Mouse (Mus musculus) right cerebral cortex, adult 18-20 months (tissue): ENCODE measurements around the gene Cast.

ENCODE experiments used
- DNase-seq: peaks from one replicate; pipeline ENCODE4 v3.0.0; 2022; ENCODE audit warnings: mixed read lengths

Cast gene

DNA sequence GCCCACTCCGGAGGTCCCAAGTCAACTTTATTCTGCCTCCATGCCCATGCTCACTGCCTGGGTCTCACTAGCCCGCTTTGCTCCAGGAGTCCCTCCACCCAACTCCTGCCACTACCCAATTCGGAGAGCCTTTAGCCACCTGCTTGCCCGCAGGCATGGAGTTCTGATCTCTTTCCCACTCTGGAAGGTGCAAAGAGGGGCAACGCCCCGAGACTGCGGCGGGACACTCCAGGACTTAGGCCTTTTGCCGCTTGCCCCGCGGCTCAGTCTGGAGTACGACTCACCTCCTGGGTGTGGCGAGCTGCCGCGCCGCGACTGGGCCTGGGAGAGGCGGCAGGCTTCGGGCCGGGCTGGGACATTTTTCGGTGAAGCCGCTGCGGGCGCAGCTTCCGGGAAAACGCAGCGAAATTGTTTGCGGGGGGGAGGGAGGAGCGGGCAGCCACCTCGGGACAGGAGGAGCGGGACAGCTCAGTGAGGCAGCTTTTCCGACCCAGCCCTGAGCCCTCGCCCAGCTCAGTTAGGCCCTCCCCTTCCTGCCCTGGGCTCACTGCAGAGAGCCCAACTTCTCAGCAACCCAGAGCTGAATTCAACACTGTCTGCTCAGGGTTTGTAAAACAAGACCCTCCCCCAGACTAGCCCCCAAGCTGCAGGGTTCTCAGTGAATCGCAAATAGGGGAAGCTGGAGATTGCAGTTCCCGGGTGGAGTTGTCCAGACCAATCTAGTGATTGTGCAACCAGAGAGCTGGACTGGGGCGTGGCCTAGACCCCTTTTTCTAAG, at the start of gene Cast:
Gene Cast, minus strand, starts transcription at position 659 of the 778 bp plus-strand sequence.
- peak; percentile 1 for DNase-seq

DNA sequence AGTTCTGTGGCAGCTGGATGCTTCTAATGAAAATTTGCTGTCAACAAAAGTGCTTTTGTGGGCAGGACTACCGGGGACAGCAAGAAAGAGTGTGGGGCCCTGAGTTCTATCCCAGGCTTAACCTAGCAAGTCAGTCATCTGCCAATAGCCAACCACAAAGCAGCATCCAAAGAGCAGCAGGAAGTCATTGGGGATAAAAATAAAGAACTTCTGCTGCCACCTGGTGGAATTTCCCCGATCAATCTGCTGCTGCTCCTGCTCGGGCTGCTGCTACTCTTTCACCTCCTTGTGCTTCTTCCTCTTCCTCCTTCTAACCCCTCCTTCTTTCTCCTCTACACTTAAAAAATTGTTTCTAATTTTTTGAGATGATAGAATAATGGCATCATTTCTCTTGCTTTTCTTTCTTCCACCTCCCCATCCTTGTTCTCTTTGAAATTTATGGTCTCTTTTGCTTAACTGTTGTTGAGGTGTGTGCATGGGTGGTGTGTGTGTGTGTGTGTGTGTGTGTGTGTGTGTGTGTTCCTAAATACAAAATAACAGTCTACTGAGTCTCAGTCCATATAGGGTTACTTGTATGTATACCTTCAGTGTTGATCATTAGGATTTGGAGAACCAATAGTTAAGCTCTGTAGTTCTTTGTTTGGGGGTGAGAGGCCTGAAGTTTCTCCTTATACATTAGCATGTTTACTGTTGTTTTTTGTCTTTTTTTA, 45.9 kb upstream of the Cast start:
- peak; percentile 76 for DNase-seq

DNA sequence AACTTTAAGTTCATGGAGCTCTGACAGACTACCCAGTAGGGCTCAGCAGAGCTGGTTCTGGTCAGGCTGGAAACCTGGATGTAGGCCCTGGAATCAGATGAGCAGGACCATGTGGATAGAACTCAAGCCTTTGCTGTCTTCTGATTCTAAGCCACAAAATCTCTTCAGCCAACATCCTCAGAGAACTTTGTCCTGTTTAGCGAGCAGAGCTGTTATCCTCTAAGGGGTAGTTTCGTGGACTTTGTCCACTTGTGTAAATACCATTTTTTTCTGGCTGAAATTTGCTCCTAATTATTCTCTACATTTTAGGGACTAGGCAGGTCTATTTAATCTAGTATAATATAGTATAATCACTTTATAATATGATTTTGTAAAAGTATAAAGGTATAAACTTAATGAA, 42.2 kb upstream of the Cast start:
- no peak for DNase-seq

DNA sequence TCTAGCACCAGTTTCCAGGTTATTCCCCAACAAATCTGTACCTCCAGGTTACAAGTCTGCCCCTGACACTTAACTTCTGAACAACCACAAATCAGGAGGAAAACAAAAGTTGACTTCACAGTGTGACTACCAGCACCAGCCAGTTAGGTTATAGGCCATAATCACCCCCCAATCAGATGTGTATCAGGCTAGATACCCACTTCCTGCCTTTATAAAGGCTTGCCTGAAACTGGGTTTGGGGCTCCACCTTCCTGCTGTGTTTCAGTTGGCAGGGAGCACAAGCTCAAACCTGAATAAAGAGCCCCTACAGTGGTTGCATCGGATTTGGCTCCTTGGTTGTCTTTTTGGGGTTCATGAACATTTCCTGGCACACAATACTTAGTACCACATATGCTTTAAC, 37.3 kb upstream of the Cast start:
- DNase-seq, result no peak

DNA sequence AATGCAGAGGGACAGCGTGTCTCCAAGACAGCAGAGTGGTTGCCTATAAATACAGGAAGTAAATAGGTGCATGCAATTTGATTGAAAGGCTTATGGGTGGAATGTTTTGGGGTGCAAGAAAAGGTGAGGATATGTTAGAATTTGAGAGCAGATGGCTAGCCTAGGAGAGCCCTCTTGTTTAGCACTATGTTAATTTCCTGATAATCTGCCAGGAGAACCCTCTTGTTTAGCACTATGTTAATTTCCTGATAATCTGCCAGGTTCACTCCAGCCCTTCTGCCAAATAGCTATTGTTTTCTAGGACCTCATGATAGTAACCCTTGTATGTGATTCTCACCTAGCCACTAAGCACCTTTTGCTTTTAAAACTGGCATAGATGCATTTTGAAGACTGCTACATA, 25.9 kb upstream of the Cast start:
- no peak for DNase-seq

DNA sequence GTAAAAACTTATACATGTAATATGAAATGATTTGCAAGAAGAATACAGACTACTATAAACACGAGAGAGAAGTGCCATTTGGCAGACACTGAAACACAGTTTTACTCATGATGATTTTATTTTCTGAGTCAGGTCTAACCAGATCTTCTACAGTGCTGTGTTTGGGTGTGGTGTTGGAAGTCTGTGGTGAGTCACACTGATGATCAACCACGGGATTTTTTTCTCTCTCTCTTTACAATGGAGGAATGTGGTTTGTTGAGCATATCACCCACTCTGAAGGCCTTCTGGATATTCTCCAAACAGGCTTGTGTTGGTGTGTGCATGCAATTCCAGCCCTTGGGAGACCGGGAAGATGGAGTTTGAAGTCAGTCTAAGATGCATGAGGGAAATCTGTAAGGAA, 13.5 kb upstream of the Cast start:
- DNase-seq, result peak; percentile 7

DNA sequence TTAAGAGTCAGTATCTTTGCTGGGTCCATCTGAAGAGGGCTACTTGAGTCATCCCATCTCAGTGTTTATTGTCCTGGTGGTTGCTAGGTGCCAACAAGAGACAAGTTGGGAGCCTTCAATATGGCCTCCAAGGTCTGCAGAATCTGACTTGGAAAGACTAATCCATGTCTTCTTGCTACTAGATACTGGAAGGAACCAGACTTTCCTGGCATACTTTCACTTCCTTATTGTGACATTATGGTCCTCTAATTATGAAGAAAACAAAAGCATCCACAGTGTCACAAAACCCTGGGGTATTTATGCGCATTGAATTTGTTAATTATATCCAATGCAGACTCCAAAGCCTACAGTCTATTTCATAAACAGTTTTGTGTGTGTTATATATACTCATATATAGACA, 7.1 kb upstream of the Cast start:
- DNase-seq, result no peak

DNA sequence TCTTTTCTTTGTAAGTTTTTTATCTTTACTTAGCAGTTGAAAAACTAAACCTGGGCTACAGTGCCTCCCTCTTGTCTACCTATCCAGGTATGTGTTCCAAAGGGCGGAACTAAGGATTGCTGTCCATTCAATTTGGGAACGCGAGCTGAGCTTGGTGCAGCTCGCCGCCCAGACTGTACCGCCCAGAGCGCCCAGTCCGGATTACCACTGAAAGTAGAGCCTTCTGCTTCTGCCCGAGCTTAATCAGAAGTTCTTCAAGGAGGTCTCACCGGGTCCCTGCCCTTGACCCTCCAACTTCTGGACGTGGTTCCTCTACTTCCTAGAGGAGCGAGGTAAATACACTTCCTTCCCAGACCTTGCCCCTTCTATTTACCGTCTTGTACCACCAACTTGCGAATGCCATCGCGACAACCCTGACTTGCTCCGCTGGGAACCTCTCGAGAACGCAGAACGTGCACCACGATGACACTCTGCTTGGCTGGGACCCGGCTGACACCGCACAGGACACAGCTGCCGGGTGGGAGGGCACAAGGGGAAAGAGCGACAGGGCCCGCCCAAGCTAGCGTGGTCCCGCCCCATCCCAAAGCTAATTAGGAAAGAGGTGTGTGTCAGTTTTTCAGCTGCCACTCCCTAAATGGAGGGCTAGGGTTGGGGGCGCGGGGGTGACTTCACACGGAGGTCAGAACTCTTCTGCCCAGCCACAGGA, 1.0 kb downstream of the Cast start:
- DNase-seq, result peak; percentile 3

DNA sequence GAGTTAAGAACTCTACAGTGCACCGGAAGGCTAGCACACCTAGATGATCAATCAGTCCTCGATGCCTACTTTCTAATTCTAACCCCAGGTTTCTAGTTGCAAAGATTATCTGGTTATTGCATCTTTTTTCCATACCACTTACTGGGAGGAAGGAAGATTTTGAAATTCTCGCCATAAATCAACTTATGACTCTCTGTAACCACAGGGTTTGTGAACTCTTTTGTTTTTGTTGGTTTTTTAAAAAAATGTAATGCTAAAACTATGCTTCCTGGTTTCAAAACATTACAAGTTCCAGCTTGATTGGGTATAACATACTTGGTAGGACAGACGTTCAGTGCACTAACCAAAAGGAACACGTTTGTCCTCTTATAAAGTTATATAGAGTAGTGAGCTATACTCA, 1.7 kb downstream of the Cast start:
- DNase-seq, result no peak

DNA sequence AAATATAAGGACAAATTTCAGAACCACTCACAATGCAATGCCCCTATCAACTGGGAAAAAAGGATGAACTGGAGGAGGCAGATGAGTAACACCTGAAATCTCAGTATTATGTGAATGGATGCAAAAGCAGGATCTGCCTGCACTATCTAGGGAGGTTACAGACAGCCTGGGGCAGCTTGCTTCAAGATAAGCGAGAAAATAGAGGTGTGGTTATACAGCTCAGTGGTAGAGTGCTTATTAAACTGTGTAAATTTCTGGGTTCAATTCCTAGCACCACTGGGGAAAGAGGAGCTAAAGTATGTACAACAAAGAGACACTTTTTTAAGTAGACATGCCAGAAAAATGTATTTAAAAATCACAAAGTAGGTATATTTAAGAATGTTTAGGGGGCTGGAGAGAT, 14.2 kb downstream of the Cast start:
- DNase-seq, result no peak

DNA sequence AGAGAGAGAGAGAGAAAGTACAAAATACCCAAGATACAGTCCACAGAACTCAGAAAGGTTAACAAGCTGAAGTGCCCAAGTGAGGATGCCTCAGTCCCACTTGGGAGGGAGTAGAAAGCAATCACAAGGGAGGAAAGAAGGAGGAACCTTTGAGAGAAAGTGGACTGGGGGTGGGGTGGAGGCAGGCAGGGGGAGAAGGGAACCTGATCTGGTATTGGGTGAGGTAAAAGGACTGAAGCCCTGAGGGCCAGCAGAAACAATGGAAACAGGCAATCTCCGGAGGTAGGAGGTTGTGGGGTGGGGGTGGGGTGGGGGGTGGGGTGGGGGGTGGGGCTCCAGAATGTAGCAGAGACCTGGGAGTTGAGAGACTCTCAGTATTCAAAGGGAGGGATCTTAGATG, 20.9 kb downstream of the Cast start:
- no peak for DNase-seq

DNA sequence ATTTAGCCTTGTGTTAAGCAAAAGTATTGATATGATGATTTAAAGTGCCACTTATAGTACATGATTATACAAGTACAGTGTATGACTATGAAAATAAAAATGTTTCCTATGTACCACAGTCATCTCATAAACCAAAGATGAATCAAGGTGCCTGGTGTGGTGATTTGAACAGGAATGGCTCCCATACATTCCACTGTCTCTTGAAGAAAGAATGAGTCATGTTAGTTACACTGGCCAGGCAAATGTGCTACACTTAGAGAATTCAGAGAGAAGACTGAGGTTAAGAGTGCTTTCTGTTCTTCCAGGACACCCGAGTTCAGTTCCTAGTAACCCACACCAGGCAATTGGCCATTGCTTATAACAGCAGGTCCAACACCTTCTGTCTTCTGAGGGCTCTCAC, 36.5 kb downstream of the Cast start:
- DNase-seq, result no peak

- DNase-seq, result peak; percentile 81
Measured at GRCm38 (mm10) chr13:74770480-74770879, 38.1 kb downstream of the Cast start.

GRCm38 (mm10) chr13:74769871-74770270, 38.7 kb downstream of the Cast start:
- no peak for DNase-seq

- DNase-seq, result no peak
Measured at GRCm38 (mm10) chr13:74767186-74767585, 41.4 kb downstream of the Cast start.

DNA sequence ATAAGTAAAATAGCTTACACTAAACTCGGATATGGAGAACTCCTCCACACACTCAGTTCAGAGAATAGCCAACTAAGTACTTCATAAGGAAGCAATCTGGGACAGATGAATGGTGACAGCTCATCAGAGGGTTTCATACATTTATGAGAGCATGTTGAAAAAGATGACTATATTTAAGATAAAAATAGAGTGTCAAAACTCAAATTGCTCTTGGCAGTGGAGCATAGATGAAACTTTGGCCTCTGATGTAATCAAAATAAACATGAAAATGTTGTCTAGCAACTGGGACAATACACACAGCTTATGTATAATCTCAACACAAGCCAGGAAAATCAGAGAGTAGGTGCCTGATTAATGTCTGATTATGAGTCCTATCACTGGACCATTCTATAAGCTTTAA, 45.9 kb downstream of the Cast start:
- no peak for DNase-seq

DNA sequence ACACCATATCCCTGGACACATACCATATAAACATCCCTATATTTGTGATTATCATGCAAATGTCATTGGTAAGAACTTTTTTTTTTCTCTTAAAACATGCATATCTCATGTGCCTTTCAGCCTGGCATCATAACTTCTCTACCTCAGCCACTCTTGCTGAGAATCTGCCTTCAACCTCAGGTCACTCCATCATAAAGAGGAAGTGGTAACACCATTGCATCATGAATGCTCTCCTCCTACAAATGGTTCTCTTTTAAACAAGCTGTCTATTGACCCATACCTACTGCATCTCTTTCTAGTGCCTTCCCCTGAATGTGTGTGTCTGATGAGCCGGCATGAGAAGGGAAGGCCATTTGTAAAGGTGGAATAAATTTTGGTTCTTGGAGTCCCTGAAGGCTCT, 49.5 kb downstream of the Cast start:
- no peak for DNase-seq

DNA sequence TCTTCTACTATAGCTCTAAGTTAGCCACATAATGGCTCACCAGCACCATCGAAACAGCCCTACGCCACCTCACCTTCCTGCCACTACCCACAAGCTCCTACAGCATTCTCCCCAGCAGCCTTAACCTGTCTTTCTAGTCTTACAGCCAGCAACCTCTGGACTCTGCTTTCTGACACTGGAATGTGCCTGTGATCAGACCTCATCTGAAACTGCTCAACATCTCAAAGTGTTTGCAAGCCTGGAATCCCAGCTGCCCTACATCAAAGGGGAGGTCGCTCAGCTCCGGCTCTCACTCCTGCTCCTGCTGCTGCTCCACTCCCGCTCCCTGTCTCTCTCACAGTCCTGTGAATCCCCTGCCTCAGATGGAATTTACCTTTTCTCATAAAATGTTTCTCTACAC, 65.4 kb downstream of the Cast start:
- no peak for DNase-seq

- DNase-seq, result no peak
Measured at GRCm38 (mm10) chr13:74736396-74736795, 72.2 kb downstream of the Cast start.

GRCm38 (mm10) chr13:74735834-74736233, 72.8 kb downstream of the Cast start:
- DNase-seq, result no peak

- no peak for DNase-seq
Measured at GRCm38 (mm10) chr13:74733726-74734125, 74.9 kb downstream of the Cast start.

DNA sequence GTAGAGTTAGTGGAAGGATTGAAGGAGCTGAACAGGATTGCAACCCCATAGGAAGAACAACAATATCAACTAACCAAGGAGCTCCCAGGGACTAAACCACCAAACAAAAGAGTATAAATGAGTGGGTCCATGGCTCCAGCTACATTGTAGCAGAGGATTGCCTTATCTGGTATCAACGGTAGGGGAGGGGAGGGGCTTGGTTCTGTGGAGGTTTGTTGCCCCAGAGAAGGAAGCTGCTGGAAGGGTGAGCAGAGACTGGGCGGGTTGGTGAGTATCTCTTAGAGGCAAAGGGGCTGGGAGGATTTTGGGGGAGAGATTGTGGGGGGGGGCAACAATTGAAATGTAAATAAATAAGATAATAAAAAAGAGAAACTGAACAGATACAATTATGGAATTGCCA, 89.6 kb downstream of the Cast start:
- DNase-seq, result no peak

- DNase-seq, result no peak
Measured at GRCm38 (mm10) chr13:74696225-74696624, 112.4 kb downstream of the Cast start.
